Mouse (Mus musculus): ENCODE results near the gene 1700020N15Rik. TPM values are rescaled to one million over a fixed set of nuclear protein-coding genes. Genes with fewer than 3 reads are reported as not detected.
"Not testable (repeated sequence)": the region's sequence is repeated elsewhere in the genome, so short reads cannot be mapped to it uniquely, and the experiment has no call there.

The 1700020N15Rik gene
- not detected for total RNA-seq (2021)
- long read RNA-seq, experiment 1: 0 reads
- long read RNA-seq, experiment 2: 0 reads

DNA sequence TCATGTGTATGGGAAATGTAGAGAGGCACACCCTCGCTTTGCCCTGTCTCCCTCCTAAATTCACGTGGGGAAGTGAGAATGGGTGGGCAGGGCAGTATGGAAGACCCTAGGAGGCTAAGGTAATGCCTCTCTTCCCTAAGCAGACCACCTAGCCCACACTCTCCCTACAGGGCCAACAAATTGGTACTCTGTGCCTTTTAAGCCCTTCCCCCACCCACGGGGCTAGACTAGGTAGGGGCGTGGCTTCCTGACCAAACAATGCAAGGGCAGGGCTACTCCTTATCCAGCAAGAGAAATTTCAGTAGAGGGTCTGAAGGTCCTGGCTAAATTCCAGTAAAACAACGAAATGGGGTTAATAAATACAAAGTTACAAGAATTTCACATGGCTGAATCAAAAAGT is at the start of gene 1700020N15Rik:
TSS of gene 1700020N15Rik (plus strand) at position 301 of the 400 bp plus-strand sequence.
- not testable (repeated sequence) for DNase-seq

DNA sequence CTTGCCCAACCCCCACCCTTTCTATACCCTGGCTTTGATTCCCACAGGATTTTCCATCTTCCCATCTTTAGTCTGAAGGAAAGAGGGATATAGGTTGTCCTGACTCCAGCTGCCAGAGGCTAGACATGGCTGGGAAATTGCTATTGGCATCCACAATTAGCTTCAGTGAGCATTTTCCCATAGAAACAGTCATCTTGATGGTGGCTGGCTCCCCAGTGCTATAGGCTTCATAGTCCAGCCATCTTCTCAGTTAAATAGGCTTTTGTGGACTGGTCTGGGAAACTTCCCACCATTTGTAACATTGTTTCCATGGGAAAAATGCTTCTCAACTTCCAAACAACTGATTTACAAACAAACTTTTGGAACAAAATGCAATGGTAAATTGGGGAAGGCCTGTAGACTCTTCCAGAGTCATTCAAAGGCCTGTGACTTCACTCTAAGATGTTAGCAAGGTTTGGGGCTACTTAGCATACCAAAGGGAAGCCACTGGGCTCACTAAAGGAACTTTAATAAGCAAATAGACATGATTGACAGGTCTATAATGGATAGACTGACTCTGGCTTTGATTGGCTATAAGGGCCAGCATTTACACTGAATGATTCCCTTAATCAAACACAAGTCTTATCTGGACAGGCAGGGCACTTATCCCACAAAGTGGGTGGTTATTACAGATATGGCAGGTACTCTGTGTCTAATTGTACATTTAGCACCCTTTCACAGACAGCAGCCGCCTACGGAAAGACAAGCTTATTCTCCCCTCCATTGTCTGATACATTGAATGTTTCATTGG is 31.9 kb downstream of the 1700020N15Rik start:
- no peak for DNase-seq
